Mouse (Mus musculus): ENCODE results near the gene Rhebl1. TPM values are rescaled to one million over a fixed set of nuclear protein-coding genes. Genes with fewer than 3 reads are reported as not detected.

Rhebl1 gene
- polyA plus RNA-seq, 1 experiment from 2014 or later = 6.6 TPM

DNA sequence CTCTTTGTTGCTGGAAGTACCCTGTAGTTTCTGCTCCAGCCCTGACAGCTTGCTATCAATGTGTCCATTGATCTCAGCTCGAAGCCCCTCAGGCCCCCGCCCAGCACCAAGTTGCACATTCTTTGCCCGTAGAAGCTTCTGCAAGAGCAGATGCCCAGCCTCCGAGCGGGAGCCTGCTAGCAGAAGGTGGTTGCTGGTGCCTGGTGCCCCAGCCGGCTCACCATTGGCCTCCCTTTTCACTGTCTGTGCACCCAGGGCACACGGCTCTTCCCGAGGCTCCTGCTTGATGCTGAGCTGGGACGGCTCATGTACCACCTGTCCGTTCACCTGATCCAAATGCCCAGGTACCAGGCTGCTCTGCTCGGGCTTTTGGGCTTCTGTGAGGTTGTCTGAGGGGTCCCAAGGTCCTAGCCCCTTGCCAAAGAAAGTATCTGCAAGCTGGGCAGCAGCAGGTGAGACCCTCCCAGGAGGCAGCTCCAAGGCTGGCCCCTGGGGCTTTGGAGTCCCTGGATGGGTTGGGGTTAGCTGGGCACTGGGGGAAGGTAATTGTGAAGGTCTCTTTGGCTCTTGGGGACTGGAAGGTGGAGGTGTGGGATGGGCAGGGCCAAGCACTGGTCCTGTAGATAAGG lies 50.6 kb downstream of the Rhebl1 start:
- H3K9me3 ChIP-seq = no peaks in the 10 kb centered on the region
- H3K36me3 ChIP-seq = peaks cover 100% of the 10 kb centered on the region
- no peak for ATAC-seq (ENCODE audit: extremely low read depth, insufficient number of reproducible peaks, low FRiP score, low TSS enrichment)
- 86% methylated on average over 11 of the region's 11 CpGs for WGBS
- H3K27me3 ChIP-seq (replicated peaks) = no peaks in the 10 kb centered on the region
- no peak overlapping the region for H3K4me2 ChIP-seq
- H3K9ac ChIP-seq = no peak overlapping the region
- H3K4me3 ChIP-seq = no peak overlapping the region
- H3K4me1 ChIP-seq = no peaks in the 10 kb centered on the region
- no peak overlapping the region for H3K27ac ChIP-seq (replicated peaks)

- Histone ChIP-seq H3K27ac (replicated peaks) (no peak overlapping the region), H3K4me3 (no peak overlapping the region), H3K36me3 (peaks cover 100% of the 10 kb centered on the region), H3K27me3 (replicated peaks) (no peaks in the 10 kb centered on the region), H3K9me3 (no peaks in the 10 kb centered on the region), H3K9ac (no peak overlapping the region), H3K4me2 (no peak overlapping the region), H3K4me1 (peaks cover 14% of the 10 kb centered on the region)
- no peak for ATAC-seq (ENCODE audit: extremely low read depth, insufficient number of reproducible peaks, low FRiP score, low TSS enrichment)
- 93% methylated on average over 30 of the region's 30 CpGs for whole genome bisulfite sequencing
Measured at GRCm38 (mm10) chr15:98839671-98840585, 54.4 kb downstream of the Rhebl1 start.

DNA sequence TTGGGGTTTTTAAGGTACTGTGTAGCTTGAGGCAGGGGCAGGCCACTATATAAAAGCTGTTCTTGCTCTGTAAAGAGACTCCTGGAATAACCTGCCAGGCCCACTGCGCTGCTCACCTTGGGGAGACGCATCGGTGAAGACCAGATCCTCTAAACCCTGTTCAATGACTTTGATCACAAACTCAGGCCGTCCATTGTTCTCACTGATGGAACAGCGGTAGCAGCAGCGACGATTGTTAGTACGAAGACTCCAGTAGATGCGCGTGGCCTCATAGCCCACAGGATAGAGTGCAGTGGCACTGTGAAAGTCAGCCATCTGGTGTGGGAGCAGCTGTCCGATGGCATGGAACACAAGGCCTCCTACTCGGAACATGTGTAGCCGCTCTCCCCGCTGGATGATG lies 55.2 kb downstream of the Rhebl1 start:
- no peak overlapping the region for H3K9ac ChIP-seq
- no peak overlapping the region for H3K4me3 ChIP-seq
- H3K4me2 ChIP-seq = no peak overlapping the region
- no peaks in the 10 kb centered on the region for H3K9me3 ChIP-seq
- H3K4me1 ChIP-seq = peaks cover 14% of the 10 kb centered on the region
- ATAC-seq (ENCODE audit: extremely low read depth, insufficient number of reproducible peaks, low FRiP score, low TSS enrichment) = no peak
- no peak overlapping the region for H3K27ac ChIP-seq (replicated peaks)
- no peaks in the 10 kb centered on the region for H3K27me3 ChIP-seq (replicated peaks)
- 95% methylated on average over 14 of the region's 14 CpGs for WGBS
- peaks cover 100% of the 10 kb centered on the region for H3K36me3 ChIP-seq

DNA sequence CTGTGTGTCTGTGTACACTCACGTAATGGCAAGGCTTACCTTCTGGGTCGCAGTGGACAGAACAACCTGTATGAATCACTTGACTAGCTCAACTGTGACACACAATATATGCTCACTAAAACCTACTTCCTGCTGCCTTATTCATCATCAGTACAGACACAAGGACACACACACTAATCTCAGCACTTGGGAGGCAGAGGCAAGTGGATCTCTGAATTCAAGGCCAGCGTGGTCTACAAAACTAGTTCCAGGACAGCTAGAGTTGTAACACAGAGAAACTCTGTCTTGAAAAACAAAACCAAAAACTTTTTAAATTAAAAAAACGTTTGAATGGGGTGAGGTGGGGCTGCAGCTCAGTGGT lies 56.6 kb downstream of the Rhebl1 start:
- WGBS = 69% methylated on average over 4 of the region's 4 CpGs
- H3K4me3 ChIP-seq = no peak overlapping the region
- H3K9me3 ChIP-seq = no peaks in the 10 kb centered on the region
- H3K4me2 ChIP-seq = no peak overlapping the region
- H3K4me1 ChIP-seq = peaks cover 23% of the 10 kb centered on the region
- no peak overlapping the region for H3K9ac ChIP-seq
- peaks cover 100% of the 10 kb centered on the region for H3K36me3 ChIP-seq
- H3K27me3 ChIP-seq (replicated peaks) = no peaks in the 10 kb centered on the region
- no peak for ATAC-seq (ENCODE audit: extremely low read depth, insufficient number of reproducible peaks, low FRiP score, low TSS enrichment)
- H3K27ac ChIP-seq (replicated peaks) = no peak overlapping the region

- Histone ChIP-seq H3K36me3 (peaks cover 94% of the 10 kb centered on the region), H3K4me3 (no peak overlapping the region), H3K4me1 (peaks cover 26% of the 10 kb centered on the region), H3K27me3 (replicated peaks) (no peaks in the 10 kb centered on the region), H3K27ac (replicated peaks) (no peak overlapping the region), H3K9ac (0 out of 2 replicates have a peak overlapping the region, but pooled peaks have one; percentile 14), H3K4me2 (no peak overlapping the region), H3K9me3 (no peaks in the 10 kb centered on the region)
- WGBS = 85% methylated on average over 21 of the region's 21 CpGs
- ATAC-seq (ENCODE audit: extremely low read depth, insufficient number of reproducible peaks, low FRiP score, low TSS enrichment) = no peak
Measured at GRCm38 (mm10) chr15:98837006-98837742, 57.2 kb downstream of the Rhebl1 start.

DNA sequence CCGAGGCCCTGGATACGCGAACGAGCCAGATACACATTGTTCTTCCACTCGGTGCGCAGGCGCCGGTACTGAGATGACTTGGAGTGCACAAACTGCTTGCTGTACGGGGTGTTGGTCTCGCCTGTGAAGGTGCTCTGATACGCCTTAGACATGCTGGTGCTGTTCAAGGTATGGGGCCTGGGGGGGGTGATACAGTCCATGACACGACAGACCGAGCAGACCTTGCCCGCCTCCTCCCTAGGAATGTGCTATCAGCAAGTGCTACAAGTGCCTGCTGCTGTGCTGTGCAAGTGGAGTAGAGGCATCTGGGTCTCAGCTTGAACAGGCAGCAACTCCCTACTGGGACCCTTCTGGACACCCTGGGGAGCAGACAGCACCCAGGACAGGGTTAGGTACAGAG lies 59.0 kb downstream of the Rhebl1 start:
- peaks cover 32% of the 10 kb centered on the region for H3K4me1 ChIP-seq
- peaks cover 75% of the 10 kb centered on the region for H3K36me3 ChIP-seq
- H3K9me3 ChIP-seq = no peaks in the 10 kb centered on the region
- no peaks in the 10 kb centered on the region for H3K27me3 ChIP-seq (replicated peaks)
- H3K4me3 ChIP-seq = no peak overlapping the region
- 0 out of 2 replicates have a peak overlapping the region, but pooled peaks have one; percentile 11 for H3K9ac ChIP-seq
- ATAC-seq (ENCODE audit: extremely low read depth, insufficient number of reproducible peaks, low FRiP score, low TSS enrichment) = no peak
- H3K4me2 ChIP-seq = no peak overlapping the region
- WGBS = 70% methylated on average over 14 of the region's 14 CpGs
- H3K27ac ChIP-seq (replicated peaks) = peak overlapping the region; percentile 42

GRCm38 (mm10) chr15:98834059-98834458 lies 60.3 kb downstream of the Rhebl1 start:
- H3K27ac ChIP-seq (replicated peaks) = no peak overlapping the region
- H3K9ac ChIP-seq = no peak overlapping the region
- no peak overlapping the region for H3K4me2 ChIP-seq
- ATAC-seq (ENCODE audit: extremely low read depth, insufficient number of reproducible peaks, low FRiP score, low TSS enrichment) = no peak
- H3K27me3 ChIP-seq (replicated peaks) = no peaks in the 10 kb centered on the region
- H3K36me3 ChIP-seq = peaks cover 66% of the 10 kb centered on the region
- no peaks in the 10 kb centered on the region for H3K9me3 ChIP-seq
- 84% methylated on average over 13 of the region's 13 CpGs for WGBS
- H3K4me3 ChIP-seq = no peak overlapping the region
- peaks cover 44% of the 10 kb centered on the region for H3K4me1 ChIP-seq

DNA sequence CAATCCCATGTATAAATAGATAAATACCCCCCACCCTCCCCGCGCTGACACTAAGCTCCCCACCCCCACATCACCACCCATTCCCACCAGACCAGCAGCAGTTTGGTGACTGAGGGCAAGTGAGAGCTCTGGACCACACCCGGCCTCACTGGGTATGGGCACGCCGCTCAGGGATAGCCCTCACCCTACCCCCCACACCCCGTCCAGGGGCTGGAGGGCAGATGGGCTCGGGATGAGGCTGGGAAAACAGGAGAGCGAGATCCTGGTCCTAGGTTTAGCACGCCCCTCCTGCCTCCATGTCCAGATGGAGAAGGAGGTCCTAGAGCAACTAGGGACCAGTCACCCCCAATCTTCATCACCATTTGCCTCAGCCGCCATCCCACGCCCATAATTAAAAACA lies 61.1 kb downstream of the Rhebl1 start:
- Histone ChIP-seq H3K27me3 (replicated peaks) (no peaks in the 10 kb centered on the region), H3K9ac (peak overlapping the region; percentile 7; the same call in 1 of the 2 replicates), H3K9me3 (no peaks in the 10 kb centered on the region), H3K27ac (replicated peaks) (no peak overlapping the region; the same call in 1 of the 2 replicates), H3K4me2 (no peak overlapping the region), H3K4me3 (no peak overlapping the region), H3K36me3 (peaks cover 60% of the 10 kb centered on the region), H3K4me1 (peaks cover 50% of the 10 kb centered on the region)
- no peak for ATAC-seq (ENCODE audit: extremely low read depth, insufficient number of reproducible peaks, low FRiP score, low TSS enrichment)
- 76% methylated on average over 11 of the region's 11 CpGs for WGBS

DNA sequence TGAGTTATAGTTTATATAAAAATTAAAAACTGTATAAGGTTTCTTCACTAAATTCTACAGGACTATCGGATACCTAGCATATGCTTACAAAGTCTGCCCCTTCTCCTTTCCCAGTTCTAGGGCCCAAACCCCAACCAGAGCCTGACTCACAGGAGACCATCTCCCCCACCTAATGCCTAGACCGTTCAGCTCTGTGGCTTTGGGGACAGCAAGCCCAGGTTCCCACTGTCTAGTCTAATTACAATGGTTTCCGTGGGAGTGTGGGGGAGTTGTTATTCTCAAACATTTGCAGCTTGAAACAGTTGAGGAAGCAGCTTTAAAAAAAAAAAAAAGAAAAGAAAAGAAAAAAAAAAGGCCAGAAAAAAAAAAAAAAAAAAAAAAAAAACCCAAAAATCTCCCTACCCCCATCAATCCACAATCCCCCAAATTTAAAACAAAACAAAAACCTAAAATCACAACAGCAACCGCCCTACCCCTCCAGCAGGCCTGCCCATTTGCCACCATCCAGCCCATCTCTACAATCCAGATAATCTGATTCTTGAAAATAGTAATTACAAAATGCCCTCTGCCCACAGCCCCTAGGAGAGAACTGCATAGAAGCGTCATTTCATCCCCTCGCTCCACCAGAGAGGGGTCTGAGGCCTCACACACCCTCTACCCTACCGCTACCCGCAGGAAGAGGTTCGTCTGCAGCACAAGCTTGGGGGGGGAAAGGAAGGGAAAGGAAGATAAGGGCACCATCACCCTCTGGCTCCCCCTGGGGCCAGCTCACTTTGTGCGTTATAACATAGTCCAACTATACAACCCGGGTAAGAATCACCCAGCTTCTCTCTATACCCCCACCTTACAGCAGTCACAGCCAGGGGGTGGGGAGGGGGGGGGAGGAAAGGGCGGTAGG lies 61.9 kb downstream of the Rhebl1 start:
- Histone ChIP-seq H3K9ac (peak overlapping the region; percentile 95), H3K4me2 (peak overlapping the region; percentile 75), H3K4me3 (no peak overlapping the region), H3K4me1 (peaks cover 59% of the 10 kb centered on the region), H3K9me3 (no peaks in the 10 kb centered on the region), H3K27me3 (replicated peaks) (no peaks in the 10 kb centered on the region), H3K36me3 (peaks cover 57% of the 10 kb centered on the region), H3K27ac (replicated peaks) (peak overlapping the region; percentile 99)
- no peak for ATAC-seq (ENCODE audit: extremely low read depth, insufficient number of reproducible peaks, low FRiP score, low TSS enrichment)
- WGBS = 47% methylated on average over 12 of the region's 12 CpGs

DNA sequence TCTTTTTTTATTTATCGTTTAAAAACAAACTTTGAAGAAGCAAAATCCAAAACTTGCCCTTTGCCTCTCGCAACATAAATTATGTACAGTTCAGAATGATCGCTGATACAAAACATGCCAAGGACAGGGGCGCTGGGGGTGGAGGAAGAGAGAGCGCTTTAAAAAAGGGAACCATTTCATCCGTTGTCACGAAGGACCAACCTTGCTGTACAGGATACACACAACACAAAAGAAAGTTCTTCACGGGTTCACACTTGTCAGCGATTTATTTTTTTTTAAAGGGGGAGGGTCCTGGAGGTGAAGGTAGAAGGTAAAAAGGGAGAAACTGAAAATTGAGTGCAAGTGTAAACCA lies 62.7 kb downstream of the Rhebl1 start:
- Histone ChIP-seq H3K4me2 (peak overlapping the region; percentile 75), H3K9ac (peak overlapping the region; percentile 95), H3K36me3 (peaks cover 50% of the 10 kb centered on the region), H3K27ac (replicated peaks) (peak overlapping the region; percentile 99), H3K4me3 (peak overlapping the region; percentile 85), H3K27me3 (replicated peaks) (no peaks in the 10 kb centered on the region), H3K4me1 (peaks cover 65% of the 10 kb centered on the region), H3K9me3 (no peaks in the 10 kb centered on the region)
- WGBS = 15% methylated on average over 9 of the region's 9 CpGs
- no peak for ATAC-seq (ENCODE audit: extremely low read depth, insufficient number of reproducible peaks, low FRiP score, low TSS enrichment)
